Mouse (Mus musculus): ENCODE results near the gene Coro2b. TPM values are rescaled to one million over a fixed set of nuclear protein-coding genes. Genes with fewer than 3 reads are reported as not detected.

Coro2b gene
- polyA plus RNA-seq, 1 experiment from 2014 or later: 33.4 TPM

DNA sequence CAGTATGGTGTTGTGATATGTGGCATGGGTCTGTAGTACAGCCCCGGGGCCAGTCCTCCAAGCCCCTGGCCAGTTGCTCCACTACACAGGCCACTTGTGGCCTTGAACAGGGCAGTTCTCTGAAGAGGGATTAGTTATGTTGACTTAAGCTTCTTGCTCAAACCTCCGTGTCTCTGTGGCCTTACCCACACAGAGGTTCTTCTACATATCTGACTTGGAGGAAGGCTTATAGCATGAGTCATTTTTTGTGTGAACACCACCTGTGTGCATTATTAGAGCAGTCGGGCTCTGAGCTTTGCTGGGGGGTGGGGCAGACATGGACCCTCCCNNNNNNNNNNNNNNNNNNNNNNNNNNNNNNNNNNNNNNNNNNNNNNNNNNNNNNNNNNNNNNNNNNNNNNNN, 162.6 kb downstream of the Coro2b start:
- peaks cover 26% of the 10 kb centered on the region for H3K36me3 ChIP-seq (ENCODE audit: control insufficient read depth, insufficient read depth, low read length)
- H3K4me2 ChIP-seq (ENCODE audit: low read length): no peak overlapping the region
- H3K27me3 ChIP-seq (ENCODE audit: control insufficient read depth, insufficient read depth, low read depth, low read length): no peaks in the 10 kb centered on the region
- no peak overlapping the region for H3K27ac ChIP-seq (ENCODE audit: low read length)
- ATAC-seq: no peak
- 68% methylated on average over 3 of the region's 3 CpGs for WGBS
- H3K4me3 ChIP-seq (ENCODE audit: low read depth, low read length): no peak overlapping the region
- H3K9me3 ChIP-seq (replicated peaks; ENCODE audit: control insufficient read depth, low read length, poor library complexity, severe bottlenecking): no peaks in the 10 kb centered on the region
- H3K9ac ChIP-seq (ENCODE audit: low read depth, low read length): no peak overlapping the region
- H3K4me1 ChIP-seq (ENCODE audit: control insufficient read depth, insufficient read depth, low read length): peaks cover 10% of the 10 kb centered on the region

DNA sequence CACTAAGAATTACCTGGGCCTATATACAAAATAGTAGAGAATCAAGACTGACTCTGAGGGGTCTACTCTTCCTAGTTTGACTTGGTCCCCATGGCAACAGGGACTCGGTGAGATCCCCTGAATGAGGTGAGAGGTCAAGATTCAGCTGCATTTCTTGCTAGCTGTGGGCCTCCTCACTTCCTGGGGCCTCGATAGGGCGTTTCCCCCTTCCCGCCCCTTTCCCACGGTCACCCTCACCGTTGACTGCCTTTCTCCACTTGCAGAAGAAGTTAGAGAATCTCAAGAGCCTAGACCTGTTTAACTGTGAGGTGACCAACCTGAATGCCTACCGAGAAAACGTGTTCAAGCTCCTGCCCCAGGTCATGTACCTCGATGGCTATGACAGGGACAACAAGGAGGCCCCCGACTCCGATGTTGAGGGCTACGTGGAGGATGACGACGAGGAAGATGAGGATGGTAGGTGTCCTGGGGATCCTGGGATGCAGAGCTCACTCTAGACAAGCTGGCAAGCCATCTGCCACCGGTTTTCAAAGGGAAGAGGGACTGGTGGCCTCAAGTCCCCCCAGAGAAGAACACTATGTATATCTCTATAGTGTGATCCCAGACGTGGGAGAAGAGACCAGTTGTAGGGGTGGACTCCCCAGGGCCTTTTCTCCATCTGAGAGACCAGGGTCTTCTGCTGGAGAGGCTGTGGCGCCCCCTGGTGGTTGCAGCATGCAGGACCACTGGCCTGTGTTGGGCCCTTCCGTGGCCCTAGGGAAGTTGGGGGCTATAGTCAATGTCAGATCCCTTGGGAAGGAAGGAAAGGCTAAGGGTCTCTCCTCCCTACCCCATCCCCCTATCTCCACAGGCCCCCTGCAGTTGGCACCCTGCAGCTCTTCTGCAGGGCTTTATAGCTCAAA, 163.4 kb downstream of the Coro2b start:
- H3K4me2 ChIP-seq (ENCODE audit: low read length): no peak overlapping the region
- peaks cover 24% of the 10 kb centered on the region for H3K36me3 ChIP-seq (ENCODE audit: control insufficient read depth, insufficient read depth, low read length)
- H3K9me3 ChIP-seq (replicated peaks; ENCODE audit: control insufficient read depth, low read length, poor library complexity, severe bottlenecking): no peaks in the 10 kb centered on the region
- no peak overlapping the region for H3K27ac ChIP-seq (ENCODE audit: low read length)
- H3K9ac ChIP-seq (ENCODE audit: low read depth, low read length): no peak overlapping the region
- ATAC-seq: no peak
- no peak overlapping the region for H3K4me3 ChIP-seq (ENCODE audit: low read depth, low read length)
- peaks cover 13% of the 10 kb centered on the region for H3K4me1 ChIP-seq (ENCODE audit: control insufficient read depth, insufficient read depth, low read length)
- 68% methylated on average over 18 of the region's 18 CpGs for WGBS
- H3K27me3 ChIP-seq (ENCODE audit: control insufficient read depth, insufficient read depth, low read depth, low read length): no peaks in the 10 kb centered on the region

DNA sequence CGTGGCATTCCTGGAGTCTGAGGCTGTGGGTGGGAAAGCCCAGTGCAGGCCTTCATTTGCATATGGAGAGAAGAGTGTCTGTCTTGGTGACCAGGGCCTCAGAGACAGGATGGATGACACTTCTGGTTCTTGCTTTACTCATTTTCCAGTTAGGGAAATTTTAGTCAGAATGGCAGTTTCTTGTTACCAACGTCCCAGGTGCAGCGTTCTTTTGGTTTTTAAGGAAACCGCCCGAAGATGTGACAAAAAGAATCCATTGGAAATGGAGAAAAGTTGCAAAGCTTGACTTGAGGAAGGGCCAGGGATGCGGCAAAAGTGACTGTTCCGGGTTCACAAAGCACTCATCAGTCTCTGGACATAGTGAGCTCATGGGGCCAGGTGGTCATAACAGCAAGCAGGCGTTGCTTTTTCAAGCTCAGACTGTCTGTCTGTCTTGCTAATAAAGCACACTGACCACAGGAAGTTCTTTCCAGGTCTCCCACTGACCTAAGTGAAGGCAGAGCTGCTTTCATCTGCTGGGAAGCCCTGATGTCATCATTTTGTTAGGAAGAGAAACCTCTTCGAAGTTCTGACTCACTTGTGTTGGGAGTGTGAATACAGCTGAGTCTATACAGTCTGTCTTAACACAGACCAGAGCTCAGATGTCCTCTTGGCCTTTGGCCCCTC, 164.2 kb downstream of the Coro2b start:
- Histone ChIP-seq H3K9me3 (replicated peaks; ENCODE audit: control insufficient read depth, low read length, poor library complexity, severe bottlenecking) (no peaks in the 10 kb centered on the region), H3K4me2 (ENCODE audit: low read length) (no peak overlapping the region), H3K36me3 (ENCODE audit: control insufficient read depth, insufficient read depth, low read length) (peaks cover 17% of the 10 kb centered on the region), H3K9ac (ENCODE audit: low read depth, low read length) (no peak overlapping the region), H3K4me3 (ENCODE audit: low read depth, low read length) (no peak overlapping the region), H3K27me3 (ENCODE audit: control insufficient read depth, insufficient read depth, low read depth, low read length) (no peaks in the 10 kb centered on the region), H3K27ac (ENCODE audit: low read length) (no peak overlapping the region), H3K4me1 (ENCODE audit: control insufficient read depth, insufficient read depth, low read length) (peaks cover 20% of the 10 kb centered on the region)
- no peak for ATAC-seq
- WGBS: 83% methylated on average over 9 of the region's 9 CpGs

DNA sequence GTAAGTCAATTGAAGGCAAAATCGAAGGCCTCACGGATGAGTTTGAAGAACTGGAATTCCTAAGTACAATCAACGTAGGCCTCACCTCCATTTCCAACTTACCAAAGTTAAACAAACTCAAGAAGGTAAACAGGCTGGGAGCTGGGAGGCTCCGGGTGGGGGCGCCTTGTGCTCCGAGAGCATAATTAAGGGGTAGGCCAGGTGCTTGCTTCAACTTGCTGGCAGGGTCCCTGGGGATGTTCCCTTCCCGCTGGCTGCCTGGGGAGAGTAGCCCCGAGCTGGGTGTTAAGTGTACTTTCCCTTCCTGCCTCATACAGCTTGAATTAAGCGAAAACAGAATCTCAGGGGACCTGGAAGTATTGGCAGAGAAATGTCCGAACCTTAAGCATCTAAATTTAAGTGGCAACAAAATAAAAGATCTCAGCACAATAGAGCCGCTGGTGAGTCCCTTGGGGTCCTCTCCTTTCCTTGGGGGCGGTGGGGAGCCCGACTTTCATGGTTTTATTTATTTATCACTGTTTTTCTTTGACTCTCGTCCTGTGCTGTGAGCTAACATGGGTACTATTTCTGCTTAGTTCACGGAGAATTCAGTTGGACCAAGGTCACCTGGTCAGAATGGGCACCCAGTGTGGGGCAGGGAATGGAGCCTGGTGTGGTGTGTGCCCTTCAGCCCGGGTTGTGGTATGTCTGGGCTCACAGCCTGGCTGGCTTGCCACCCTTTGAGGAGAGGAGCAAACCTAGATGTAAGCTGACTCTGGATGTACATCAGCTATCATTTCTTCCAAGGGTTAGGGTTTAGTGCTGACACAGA, 164.9 kb downstream of the Coro2b start:
- no peak for ATAC-seq
- H3K9me3 ChIP-seq (replicated peaks; ENCODE audit: control insufficient read depth, low read length, poor library complexity, severe bottlenecking): no peaks in the 10 kb centered on the region

DNA sequence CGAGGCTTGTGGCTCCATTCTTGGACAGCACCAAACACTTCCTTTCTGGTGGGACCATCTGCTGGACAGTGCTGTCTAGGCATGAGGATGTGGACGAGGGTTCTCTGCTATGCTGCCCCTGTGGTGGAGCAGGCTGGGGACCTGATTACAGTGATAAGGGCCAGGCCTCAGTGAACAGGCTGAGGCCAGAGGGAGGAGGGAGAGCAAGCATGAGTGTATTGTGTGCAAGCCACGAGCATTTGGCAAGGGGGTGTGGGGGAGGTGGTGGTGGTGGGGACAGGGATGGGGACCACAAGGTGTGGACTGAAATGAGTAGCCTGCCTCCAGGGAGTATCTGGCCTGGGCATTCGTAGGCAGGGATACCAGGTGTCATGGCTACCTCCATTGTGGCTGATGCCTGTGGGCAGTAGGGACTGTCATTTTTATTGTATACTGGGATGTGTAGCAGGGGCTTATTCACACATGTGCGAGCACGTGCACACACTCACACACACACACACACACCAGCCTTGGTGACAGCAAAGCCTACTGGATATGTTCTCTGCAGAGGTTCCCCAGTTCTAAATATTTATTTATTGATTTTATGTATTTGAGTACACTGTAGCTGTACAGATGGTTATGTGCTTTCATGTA, 166.1 kb downstream of the Coro2b start:
- H3K4me3 ChIP-seq (ENCODE audit: low read depth, low read length): no peak overlapping the region
- H3K9me3 ChIP-seq (replicated peaks; ENCODE audit: control insufficient read depth, low read length, poor library complexity, severe bottlenecking): no peaks in the 10 kb centered on the region
- no peaks in the 10 kb centered on the region for H3K27me3 ChIP-seq (ENCODE audit: control insufficient read depth, insufficient read depth, low read depth, low read length)
- H3K27ac ChIP-seq (ENCODE audit: low read length): no peak overlapping the region
- H3K9ac ChIP-seq (ENCODE audit: low read depth, low read length): no peak overlapping the region
- 71% methylated on average over 6 of the region's 6 CpGs for WGBS
- H3K36me3 ChIP-seq (ENCODE audit: control insufficient read depth, insufficient read depth, low read length): peaks cover 16% of the 10 kb centered on the region
- peaks cover 37% of the 10 kb centered on the region for H3K4me1 ChIP-seq (ENCODE audit: control insufficient read depth, insufficient read depth, low read length)
- H3K4me2 ChIP-seq (ENCODE audit: low read length): no peak overlapping the region
- no peak for ATAC-seq

More for the DNA sequence above, 164.9 kb downstream of the Coro2b start:
- no peak overlapping the region for H3K4me2 ChIP-seq (ENCODE audit: low read length)
- WGBS: 74% methylated on average over 16 of the region's 16 CpGs
- no peaks in the 10 kb centered on the region for H3K27me3 ChIP-seq (ENCODE audit: control insufficient read depth, insufficient read depth, low read depth, low read length)
- no peak overlapping the region for H3K4me3 ChIP-seq (ENCODE audit: low read depth, low read length)
- H3K9ac ChIP-seq (ENCODE audit: low read depth, low read length): no peak overlapping the region
- peaks cover 26% of the 10 kb centered on the region for H3K4me1 ChIP-seq (ENCODE audit: control insufficient read depth, insufficient read depth, low read length)
- H3K27ac ChIP-seq (ENCODE audit: low read length): no peak overlapping the region
- H3K36me3 ChIP-seq (ENCODE audit: control insufficient read depth, insufficient read depth, low read length): peaks cover 17% of the 10 kb centered on the region

DNA sequence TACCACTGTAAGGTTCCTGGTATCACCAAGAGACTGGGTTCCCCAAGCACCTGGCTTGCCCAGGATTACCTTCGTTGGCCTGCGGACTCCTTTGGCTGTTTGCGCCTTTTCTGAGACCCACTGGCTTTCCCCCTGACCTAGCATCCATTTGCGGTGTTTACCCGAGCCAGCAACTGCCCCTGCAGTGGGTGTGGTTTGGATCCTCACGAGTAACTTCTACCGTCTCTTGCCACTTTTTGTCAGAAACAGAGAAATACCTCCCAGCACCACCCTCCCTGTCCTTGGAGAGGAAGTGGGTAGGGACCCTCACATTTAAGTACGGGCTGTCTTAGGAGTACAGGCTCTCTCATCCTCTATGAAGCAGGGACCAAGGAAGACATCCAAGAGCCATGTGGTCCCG, 166.7 kb downstream of the Coro2b start:
- Histone ChIP-seq H3K9ac (ENCODE audit: low read depth, low read length) (no peak overlapping the region), H3K9me3 (replicated peaks; ENCODE audit: control insufficient read depth, low read length, poor library complexity, severe bottlenecking) (no peaks in the 10 kb centered on the region), H3K27ac (ENCODE audit: low read length) (no peak overlapping the region), H3K4me3 (ENCODE audit: low read depth, low read length) (no peak overlapping the region), H3K36me3 (ENCODE audit: control insufficient read depth, insufficient read depth, low read length) (peaks cover 10% of the 10 kb centered on the region; the same call in 1 of the 2 replicates), H3K4me2 (ENCODE audit: low read length) (no peak overlapping the region), H3K4me1 (ENCODE audit: control insufficient read depth, insufficient read depth, low read length) (peaks cover 42% of the 10 kb centered on the region), H3K27me3 (ENCODE audit: control insufficient read depth, insufficient read depth, low read depth, low read length) (no peaks in the 10 kb centered on the region)
- no peak for ATAC-seq
- 77% methylated on average over 9 of the region's 9 CpGs for WGBS

Other genes starting within 250 kb of the Coro2b start
- 107 and 117 TPM in 2 replicates for gene Anp32a, start 195.8 kb downstream of the Coro2b start, polyA plus RNA-seq (2015; fragmentation: Nextera tagmentation; extraction: Ambion mirVana)
- gene Itga11, start 140.8 kb upstream of the Coro2b start, polyA plus RNA-seq (2015; fragmentation: Nextera tagmentation; extraction: Ambion mirVana): 0.98 and 1.4 TPM in 2 replicates

Data from midbrain, embryonic 16.5 days (tissue).